Mouse (Mus musculus): ENCODE results near the gene Gamt. TPM values are rescaled to one million over a fixed set of nuclear protein-coding genes. Genes with fewer than 3 reads are reported as not detected.

The Gamt gene
- total and polyA plus RNA-seq, 2 experiments from 2014 or later: 32.4 to 40.9 TPM

- H3K27ac ChIP-seq: no peak overlapping the region
- H3K9ac ChIP-seq (replicated peaks; ENCODE audit: low read length): no peak overlapping the region
- H3K36me3 ChIP-seq (ENCODE audit: insufficient read depth, low read length): peaks cover 67% of the 10 kb centered on the region
- TF ChIP-seq CTCF (IDR thresholded peaks at IDR 0.05; ENCODE audit: low read depth): no peak
- DNase-seq (ENCODE audit: low spot score) (no peak), ATAC-seq (no peak)
- H3K4me1 ChIP-seq (ENCODE audit: insufficient read depth, low read length): no peaks in the 10 kb centered on the region
- H3K4me2 ChIP-seq (ENCODE audit: low read depth, low read length): no peak overlapping the region
- no peak overlapping the region for H3K4me3 ChIP-seq (ENCODE audit: low read length)
- no peaks in the 10 kb centered on the region for H3K9me3 ChIP-seq (ENCODE audit: low read length)
- H3K27me3 ChIP-seq (ENCODE audit: insufficient read depth, low read length): no peaks in the 10 kb centered on the region
- WGBS: 86% methylated on average over 6 of the region's 6 CpGs
Measured at GRCm38 (mm10) chr10:80239791-80240190, 21.0 kb downstream of the Gamt start.

GRCm38 (mm10) chr10:80238306-80238705 lies 22.5 kb downstream of the Gamt start:
- Histone ChIP-seq H3K36me3 (ENCODE audit: insufficient read depth, low read length) (peaks cover 75% of the 10 kb centered on the region), H3K4me2 (ENCODE audit: low read depth, low read length) (no peak overlapping the region), H3K27ac (no peak overlapping the region), H3K27me3 (ENCODE audit: insufficient read depth, low read length) (no peaks in the 10 kb centered on the region), H3K4me3 (ENCODE audit: low read length) (no peak overlapping the region), H3K9ac (replicated peaks; ENCODE audit: low read length) (no peak overlapping the region), H3K9me3 (ENCODE audit: low read length) (no peaks in the 10 kb centered on the region), H3K4me1 (ENCODE audit: insufficient read depth, low read length) (no peaks in the 10 kb centered on the region)
- no peak for TF ChIP-seq CTCF (IDR thresholded peaks at IDR 0.05; ENCODE audit: low read depth)
- ATAC-seq (no peak), DNase-seq (ENCODE audit: low spot score) (no peak)
- 88% methylated on average over 3 of the region's 3 CpGs for WGBS

- H3K4me3 ChIP-seq (ENCODE audit: low read length): no peak overlapping the region
- peaks cover 75% of the 10 kb centered on the region for H3K36me3 ChIP-seq (ENCODE audit: insufficient read depth, low read length)
- no peak for ATAC-seq
- H3K27me3 ChIP-seq (ENCODE audit: insufficient read depth, low read length): no peaks in the 10 kb centered on the region
- H3K9ac ChIP-seq (replicated peaks; ENCODE audit: low read length): no peak overlapping the region
- H3K4me2 ChIP-seq (ENCODE audit: low read depth, low read length): no peak overlapping the region
- 95% methylated on average over 4 of the region's 4 CpGs for WGBS
- DNase-seq (ENCODE audit: low spot score): no peak
- no peak for TF ChIP-seq CTCF (IDR thresholded peaks at IDR 0.05; ENCODE audit: low read depth)
- H3K4me1 ChIP-seq (ENCODE audit: insufficient read depth, low read length): no peaks in the 10 kb centered on the region
- no peak overlapping the region for H3K27ac ChIP-seq
- no peaks in the 10 kb centered on the region for H3K9me3 ChIP-seq (ENCODE audit: low read length)
Measured at GRCm38 (mm10) chr10:80237020-80237419, 23.8 kb downstream of the Gamt start.

- ATAC-seq (no peak), DNase-seq (ENCODE audit: low spot score) (no peak)
- H3K9ac ChIP-seq (replicated peaks; ENCODE audit: low read length): no peak overlapping the region
- WGBS: 95% methylated on average over 13 of the region's 13 CpGs
- no peak for TF ChIP-seq CTCF (IDR thresholded peaks at IDR 0.05; ENCODE audit: low read depth)
- H3K4me1 ChIP-seq (ENCODE audit: insufficient read depth, low read length): no peaks in the 10 kb centered on the region
- H3K36me3 ChIP-seq (ENCODE audit: insufficient read depth, low read length): peaks cover 78% of the 10 kb centered on the region
- no peak overlapping the region for H3K4me2 ChIP-seq (ENCODE audit: low read depth, low read length)
- no peaks in the 10 kb centered on the region for H3K27me3 ChIP-seq (ENCODE audit: insufficient read depth, low read length)
- H3K4me3 ChIP-seq (ENCODE audit: low read length): no peak overlapping the region
- H3K9me3 ChIP-seq (ENCODE audit: low read length): no peaks in the 10 kb centered on the region
- no peak overlapping the region for H3K27ac ChIP-seq
Measured at GRCm38 (mm10) chr10:80236145-80236825, 24.5 kb downstream of the Gamt start.

- Histone ChIP-seq H3K36me3 (ENCODE audit: insufficient read depth, low read length) (peaks cover 18% of the 10 kb centered on the region), H3K4me1 (ENCODE audit: insufficient read depth, low read length) (peaks cover 18% of the 10 kb centered on the region), H3K4me2 (ENCODE audit: low read depth, low read length) (peak overlapping the region; percentile 95), H3K27ac (peak overlapping the region; percentile 97; the same call in 1 of the 2 replicates), H3K9me3 (ENCODE audit: low read length) (no peaks in the 10 kb centered on the region), H3K9ac (replicated peaks; ENCODE audit: low read length) (peak overlapping the region; percentile 92), H3K27me3 (ENCODE audit: insufficient read depth, low read length) (no peaks in the 10 kb centered on the region), H3K4me3 (ENCODE audit: low read length) (peak overlapping the region; percentile 73; the same call in 1 of the 2 replicates)
- DNase-seq (ENCODE audit: low spot score) (peak; percentile 42), ATAC-seq (no peak)
- 26% methylated on average over 15 of the region's 15 CpGs for WGBS
- no peak for TF ChIP-seq CTCF (IDR thresholded peaks at IDR 0.05; ENCODE audit: low read depth)
Measured at GRCm38 (mm10) chr10:80227877-80228775, 32.7 kb downstream of the Gamt start.

- WGBS: 6% methylated on average over 10 of the region's 10 CpGs
Measured at GRCm38 (mm10) chr10:80227166-80227539, 33.7 kb downstream of the Gamt start.

More at GRCm38 (mm10) chr10:80227166-80227539, 33.7 kb downstream of the Gamt start:
- Histone ChIP-seq H3K4me1 (ENCODE audit: insufficient read depth, low read length) (peaks cover 18% of the 10 kb centered on the region), H3K27ac (peak overlapping the region; percentile 97), H3K27me3 (ENCODE audit: insufficient read depth, low read length) (no peaks in the 10 kb centered on the region), H3K9me3 (ENCODE audit: low read length) (no peaks in the 10 kb centered on the region), H3K36me3 (ENCODE audit: insufficient read depth, low read length) (peaks cover 8% of the 10 kb centered on the region), H3K4me3 (ENCODE audit: low read length) (peak overlapping the region; percentile 73), H3K4me2 (ENCODE audit: low read depth, low read length) (peak overlapping the region; percentile 95), H3K9ac (replicated peaks; ENCODE audit: low read length) (peak overlapping the region; percentile 92)
- DNase-seq (ENCODE audit: low spot score) (peak; percentile 23), ATAC-seq (no peak; the same call in 1 of the 2 replicates)
- TF ChIP-seq CTCF (IDR thresholded peaks at IDR 0.05; ENCODE audit: low read depth): no peak

Data from hindbrain, postnatal 0 days (tissue).